Mouse (Mus musculus): ENCODE results near the gene Cpsf6. TPM values are rescaled to one million over a fixed set of nuclear protein-coding genes. Genes with fewer than 3 reads are reported as not detected.

Gene Cpsf6
- polyA plus RNA-seq, 1 experiment: 36.6 TPM

GRCm38 (mm10) chr10:117358891-117359290, 20.9 kb downstream of the Cpsf6 start:
- H3ac ChIP-seq (ENCODE audit: control insufficient read depth, insufficient read length, low read depth): no peak overlapping the region
- H3K79me3 ChIP-seq (ENCODE audit: low read depth): peaks cover 6% of the 10 kb centered on the region
- no peaks in the 10 kb centered on the region for H3K27me3 ChIP-seq (ENCODE audit: control insufficient read depth, insufficient read depth, insufficient read length)
- H3K79me2 ChIP-seq (ENCODE audit: control insufficient read depth, insufficient read depth): peaks cover 32% of the 10 kb centered on the region
- TF ChIP-seq CEBPB (IDR thresholded peaks at IDR 0.05; ENCODE audit: low read depth): no peak
- TF ChIP-seq CTCF (IDR thresholded peaks at IDR 0.05; ENCODE audit: control insufficient read depth, insufficient read depth, insufficient read length): no peak
- no peak for TF ChIP-seq FOSL1 (IDR thresholded peaks at IDR 0.05; ENCODE audit: insufficient read depth, low read length, poor library complexity, severe bottlenecking)
- TF ChIP-seq MYOG (IDR thresholded peaks at IDR 0.05; ENCODE audit: control insufficient read depth, extremely low read depth, insufficient read length): no peak
- no peak for TF ChIP-seq MAX (IDR thresholded peaks at IDR 0.05)
- TF ChIP-seq USF1 (IDR thresholded peaks at IDR 0.05; ENCODE audit: low read depth): no peak
- TF ChIP-seq MYOD1 (IDR thresholded peaks at IDR 0.05; ENCODE audit: control insufficient read depth, insufficient read length, low read depth): no peak
- no peak overlapping the region for H3K4me3 ChIP-seq (ENCODE audit: insufficient read depth, poor library complexity, severe bottlenecking)
- peaks cover 98% of the 10 kb centered on the region for H3K36me3 ChIP-seq (ENCODE audit: control insufficient read depth, insufficient read depth)

GRCm38 (mm10) chr10:117343000-117343399, 36.8 kb downstream of the Cpsf6 start:
- H3K79me3 ChIP-seq (ENCODE audit: low read depth): peaks cover 1% of the 10 kb centered on the region
- H3K4me3 ChIP-seq (ENCODE audit: insufficient read depth, poor library complexity, severe bottlenecking): no peak overlapping the region
- H3K79me2 ChIP-seq (ENCODE audit: control insufficient read depth, insufficient read depth): peaks cover 5% of the 10 kb centered on the region
- H3K27me3 ChIP-seq (ENCODE audit: control insufficient read depth, insufficient read depth, insufficient read length): no peaks in the 10 kb centered on the region
- peaks cover 47% of the 10 kb centered on the region for H3K36me3 ChIP-seq (ENCODE audit: control insufficient read depth, insufficient read depth)
- H3ac ChIP-seq (ENCODE audit: control insufficient read depth, insufficient read length, low read depth): no peak overlapping the region
- no peak for TF ChIP-seq CTCF (IDR thresholded peaks at IDR 0.05; ENCODE audit: control insufficient read depth, insufficient read depth, insufficient read length)

DNA sequence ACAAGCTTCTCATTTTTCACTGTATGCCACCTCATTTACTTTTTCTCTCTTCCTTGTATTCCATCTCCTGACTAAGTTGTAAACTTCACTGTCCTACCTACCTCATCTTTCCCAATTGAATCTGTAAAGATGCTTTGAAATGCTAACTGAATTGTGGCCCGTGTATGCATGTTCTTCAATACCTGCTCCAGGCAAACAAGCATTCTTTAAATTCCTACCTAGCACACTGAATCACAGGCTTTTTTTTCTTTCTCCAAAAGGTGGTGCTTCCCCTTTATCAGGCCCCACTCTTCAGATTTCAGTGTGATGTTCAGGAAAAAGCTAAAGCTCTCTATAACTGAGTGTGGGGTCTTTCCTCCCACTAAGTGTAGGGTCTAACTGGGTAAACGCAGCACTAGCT, 37.4 kb downstream of the Cpsf6 start:
- TF ChIP-seq MAX (IDR thresholded peaks at IDR 0.05): no peak
- no peak for TF ChIP-seq USF1 (IDR thresholded peaks at IDR 0.05; ENCODE audit: low read depth)
- Histone ChIP-seq H3ac (ENCODE audit: control insufficient read depth, insufficient read length, low read depth) (no peak overlapping the region), H3K27me3 (ENCODE audit: control insufficient read depth, insufficient read depth, insufficient read length) (no peaks in the 10 kb centered on the region), H3K79me2 (ENCODE audit: control insufficient read depth, insufficient read depth) (peaks cover 5% of the 10 kb centered on the region), H3K4me3 (ENCODE audit: insufficient read depth, poor library complexity, severe bottlenecking) (no peak overlapping the region), H3K36me3 (ENCODE audit: control insufficient read depth, insufficient read depth) (peaks cover 47% of the 10 kb centered on the region), H3K79me3 (ENCODE audit: low read depth) (peaks cover 1% of the 10 kb centered on the region)

GRCm38 (mm10) chr10:117341029-117341428, 38.8 kb downstream of the Cpsf6 start:
- no peaks in the 10 kb centered on the region for H3K27me3 ChIP-seq (ENCODE audit: control insufficient read depth, insufficient read depth, insufficient read length)
- H3K79me2 ChIP-seq (ENCODE audit: control insufficient read depth, insufficient read depth): peaks cover 5% of the 10 kb centered on the region
- TF ChIP-seq MYOG (IDR thresholded peaks at IDR 0.05; ENCODE audit: control insufficient read depth, extremely low read depth, insufficient read length) (no peak), CEBPB (IDR thresholded peaks at IDR 0.05; ENCODE audit: low read depth) (no peak), MYOD1 (IDR thresholded peaks at IDR 0.05; ENCODE audit: control insufficient read depth, insufficient read length, low read depth) (no peak), CTCF (IDR thresholded peaks at IDR 0.05; ENCODE audit: control insufficient read depth, insufficient read depth, insufficient read length) (no peak), MAX (IDR thresholded peaks at IDR 0.05) (no peak), FOSL1 (IDR thresholded peaks at IDR 0.05; ENCODE audit: insufficient read depth, low read length, poor library complexity, severe bottlenecking) (no peak), USF1 (IDR thresholded peaks at IDR 0.05; ENCODE audit: low read depth) (no peak)
- no peak overlapping the region for H3K4me3 ChIP-seq (ENCODE audit: insufficient read depth, poor library complexity, severe bottlenecking)
- peaks cover 37% of the 10 kb centered on the region for H3K36me3 ChIP-seq (ENCODE audit: control insufficient read depth, insufficient read depth)
- no peak overlapping the region for H3ac ChIP-seq (ENCODE audit: control insufficient read depth, insufficient read length, low read depth)
- no peaks in the 10 kb centered on the region for H3K79me3 ChIP-seq (ENCODE audit: low read depth)

DNA sequence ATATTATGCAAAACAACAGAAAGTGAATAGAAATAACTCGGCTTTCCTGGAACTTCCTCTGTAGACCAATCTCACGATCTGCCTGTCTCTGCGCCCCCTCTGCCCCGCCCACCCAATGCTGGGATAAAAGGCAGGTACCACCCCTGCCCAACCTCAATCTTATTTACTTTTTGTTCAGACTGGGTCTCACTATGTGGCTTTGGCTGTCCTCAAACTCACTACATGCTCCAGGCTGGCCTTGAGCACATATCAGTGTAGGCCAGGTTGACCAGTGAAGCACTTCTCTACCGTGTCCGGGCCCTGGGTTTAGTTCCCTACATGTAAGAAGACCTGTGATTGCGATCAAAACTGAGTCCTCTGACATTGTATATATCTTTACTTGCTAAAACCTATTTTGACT, 40.6 kb downstream of the Cpsf6 start:
- H3K36me3 ChIP-seq (ENCODE audit: control insufficient read depth, insufficient read depth): peaks cover 21% of the 10 kb centered on the region
- H3K79me2 ChIP-seq (ENCODE audit: control insufficient read depth, insufficient read depth): no peaks in the 10 kb centered on the region
- TF ChIP-seq USF1 (IDR thresholded peaks at IDR 0.05; ENCODE audit: low read depth): no peak
- TF ChIP-seq MYOG (IDR thresholded peaks at IDR 0.05; ENCODE audit: control insufficient read depth, extremely low read depth, insufficient read length): no peak
- TF ChIP-seq MAX (IDR thresholded peaks at IDR 0.05): no peak
- TF ChIP-seq FOSL1 (IDR thresholded peaks at IDR 0.05; ENCODE audit: insufficient read depth, low read length, poor library complexity, severe bottlenecking): no peak
- TF ChIP-seq CEBPB (IDR thresholded peaks at IDR 0.05; ENCODE audit: low read depth): no peak
- no peak for TF ChIP-seq MYOD1 (IDR thresholded peaks at IDR 0.05; ENCODE audit: control insufficient read depth, insufficient read length, low read depth)
- TF ChIP-seq CTCF (IDR thresholded peaks at IDR 0.05; ENCODE audit: control insufficient read depth, insufficient read depth, insufficient read length): no peak
- no peak overlapping the region for H3ac ChIP-seq (ENCODE audit: control insufficient read depth, insufficient read length, low read depth)
- no peaks in the 10 kb centered on the region for H3K79me3 ChIP-seq (ENCODE audit: low read depth)
- H3K4me3 ChIP-seq (ENCODE audit: insufficient read depth, poor library complexity, severe bottlenecking): no peak overlapping the region
- no peaks in the 10 kb centered on the region for H3K27me3 ChIP-seq (ENCODE audit: control insufficient read depth, insufficient read depth, insufficient read length)

DNA sequence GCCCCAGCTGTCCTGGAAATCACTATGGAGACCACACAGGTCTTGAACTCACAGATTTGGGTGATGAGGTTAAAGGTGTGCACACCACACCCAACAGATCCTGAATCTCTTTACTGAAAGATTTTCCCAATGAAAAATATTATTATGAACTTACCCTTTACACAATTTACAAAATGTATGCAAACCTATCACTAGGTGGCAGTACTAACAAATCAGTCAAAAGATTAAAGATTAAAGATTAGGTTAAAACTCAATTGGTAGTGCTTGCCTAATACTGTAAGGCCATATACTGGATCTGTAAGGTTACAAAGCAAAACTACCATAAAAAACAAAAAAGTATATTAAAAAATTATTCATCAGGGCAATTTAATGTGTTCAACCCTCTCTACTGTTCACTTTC, 41.9 kb downstream of the Cpsf6 start:
- Histone ChIP-seq H3K4me3 (ENCODE audit: insufficient read depth, poor library complexity, severe bottlenecking) (no peak overlapping the region), H3K36me3 (ENCODE audit: control insufficient read depth, insufficient read depth) (peaks cover 14% of the 10 kb centered on the region), H3K27me3 (ENCODE audit: control insufficient read depth, insufficient read depth, insufficient read length) (no peaks in the 10 kb centered on the region), H3ac (ENCODE audit: control insufficient read depth, insufficient read length, low read depth) (no peak overlapping the region), H3K79me3 (ENCODE audit: low read depth) (no peaks in the 10 kb centered on the region), H3K79me2 (ENCODE audit: control insufficient read depth, insufficient read depth) (no peaks in the 10 kb centered on the region)
- TF ChIP-seq MAX (IDR thresholded peaks at IDR 0.05) (no peak), CTCF (IDR thresholded peaks at IDR 0.05; ENCODE audit: control insufficient read depth, insufficient read depth, insufficient read length) (no peak), USF1 (IDR thresholded peaks at IDR 0.05; ENCODE audit: low read depth) (no peak), MYOG (IDR thresholded peaks at IDR 0.05; ENCODE audit: control insufficient read depth, extremely low read depth, insufficient read length) (no peak), FOSL1 (IDR thresholded peaks at IDR 0.05; ENCODE audit: insufficient read depth, low read length, poor library complexity, severe bottlenecking) (no peak), MYOD1 (IDR thresholded peaks at IDR 0.05; ENCODE audit: control insufficient read depth, insufficient read length, low read depth) (no peak), CEBPB (IDR thresholded peaks at IDR 0.05; ENCODE audit: low read depth) (no peak)

Data from C2C12 (cell line).